In genomic region chr17:35897644-35898573, GRCm38 (mm10) we compare ENCODE assay signal across 8 mouse cellular contexts. TPM values are rescaled to one million over a fixed set of nuclear protein-coding genes. Genes with fewer than 3 reads are reported as not detected.
DNase-seq lines count a peak whose midpoint lies in the region; ATAC-seq and TF ChIP-seq lines count a peak whose summit lies in the region.

No protein-coding gene starts in this region.

- H3K4me2 ChIP-seq in lung, embryonic 14.5 days = peak overlapping the region; percentile 94
- H3K4me2 ChIP-seq in liver, embryonic 12.5 days = peak overlapping the region; percentile 100

- DNase-seq in lung, embryonic 14.5 days = no peak
- no peak for DNase-seq in lung, postnatal 4 days
- DNase-seq in cerebellum, adult 2 months = peak in 1 of 2 experiments; percentile 54
- no peak for DNase-seq in hindbrain, embryonic 10.5 days (ENCODE audit: low spot score)
- peak; percentile 52 for DNase-seq in thymus, postnatal 0 days (ENCODE audit: low spot score)
- no peak for DNase-seq in c-Kit-positive CD71-positive TER-119-positive erythroid progenitor cells, embryonic 14.5 days (ENCODE audit: low spot score)
- DNase-seq in layer of hippocampus, postnatal 25 days (ENCODE audit: extremely low spot score in 1 of 2, low spot score in 1 of 2) = no peak

- ATAC-seq in lung, embryonic 14.5 days (ENCODE audit: insufficient read depth) = peak; percentile 43
- peak; percentile 66 for ATAC-seq in liver, embryonic 12.5 days

- 39% methylated on average over 23 of the region's 23 CpGs for WGBS in lung, embryonic 14.5 days
- 40% methylated on average over 23 of the region's 23 CpGs for WGBS in cerebellum, adult 2 months
- WGBS in hindbrain, embryonic 10.5 days = 45% methylated on average over 23 of the region's 23 CpGs
- 32% methylated on average over 23 of the region's 23 CpGs for WGBS in liver, embryonic 12.5 days (ENCODE audit: insufficient replicate concordance)

- peak overlapping the region; percentile 75; the same call in 1 of the 2 replicates for H3K27ac ChIP-seq in lung, embryonic 14.5 days (ENCODE audit: low read depth)
- H3K27ac ChIP-seq in cerebellum, adult 2 months (ENCODE audit: insufficient read depth, low read length) = peak overlapping the region; percentile 38
- H3K27ac ChIP-seq in hindbrain, embryonic 10.5 days = peak overlapping the region; percentile 98
- peak overlapping the region; percentile 89 for H3K27ac ChIP-seq in liver, embryonic 12.5 days

- H3K9me3 ChIP-seq in lung, embryonic 14.5 days (ENCODE audit: low read depth, low read length) = no peaks in the 10 kb centered on the region
- H3K9me3 ChIP-seq in hindbrain, embryonic 10.5 days = no peaks in the 10 kb centered on the region
- no peaks in the 10 kb centered on the region for H3K9me3 ChIP-seq in liver, embryonic 12.5 days (replicated peaks)

- peak overlapping the region; percentile 79 for H3K4me3 ChIP-seq in lung, embryonic 14.5 days (ENCODE audit: low read depth, low read length)
- H3K4me3 ChIP-seq in cerebellum, adult 2 months (replicated peaks; ENCODE audit: insufficient read depth, low read depth, low read length) = peak overlapping the region; percentile 91
- H3K4me3 ChIP-seq in hindbrain, embryonic 10.5 days = peak overlapping the region; percentile 91
- H3K4me3 ChIP-seq in liver, embryonic 12.5 days = peak overlapping the region; percentile 99

- H3K36me3 ChIP-seq in lung, embryonic 14.5 days (ENCODE audit: insufficient read depth) = peaks cover 48% of the 10 kb centered on the region
- peaks cover 80% of the 10 kb centered on the region for H3K36me3 ChIP-seq in hindbrain, embryonic 10.5 days
- peaks cover 39% of the 10 kb centered on the region for H3K36me3 ChIP-seq in liver, embryonic 12.5 days

- no peaks in the 10 kb centered on the region for H3K27me3 ChIP-seq in lung, embryonic 14.5 days (ENCODE audit: insufficient read depth, low read length)
- no peaks in the 10 kb centered on the region for H3K27me3 ChIP-seq in cerebellum, adult 2 months (ENCODE audit: control insufficient read depth, insufficient read depth, low read length)
- H3K27me3 ChIP-seq in hindbrain, embryonic 10.5 days (ENCODE audit: insufficient read depth, poor library complexity, severe bottlenecking) = no peaks in the 10 kb centered on the region
- H3K27me3 ChIP-seq in liver, embryonic 12.5 days (replicated peaks) = no peaks in the 10 kb centered on the region

- TF ChIP-seq POLR2A in cerebellum, adult 2 months (IDR thresholded peaks at IDR 0.05; ENCODE audit: borderline replicate concordance, insufficient read depth, low read length) = no peak

- no peak for TF ChIP-seq CTCF in lung, embryonic 14.5 days (IDR thresholded peaks at IDR 0.05; ENCODE audit: low read depth)
- no peak for TF ChIP-seq CTCF in cerebellum, adult 2 months (IDR thresholded peaks at IDR 0.05; ENCODE audit: borderline replicate concordance, insufficient read depth, low read depth, low read length)

- no peaks in the 10 kb centered on the region for H3K4me1 ChIP-seq in lung, embryonic 14.5 days (ENCODE audit: insufficient read depth)
- peaks cover 18% of the 10 kb centered on the region for H3K4me1 ChIP-seq in cerebellum, adult 2 months (ENCODE audit: control insufficient read depth, insufficient read depth, low read length)
- peaks cover 31% of the 10 kb centered on the region for H3K4me1 ChIP-seq in hindbrain, embryonic 10.5 days (replicated peaks)
- peaks cover 48% of the 10 kb centered on the region for H3K4me1 ChIP-seq in liver, embryonic 12.5 days

- peak overlapping the region; percentile 80; the same call in 1 of the 2 replicates for H3K9ac ChIP-seq in lung, embryonic 14.5 days
- peak overlapping the region; percentile 97 for H3K9ac ChIP-seq in liver, embryonic 12.5 days

RNA-seq across cellular contexts. Expression of gene 2310061I04Rik, which starts 0.7 kb away (rescaled TPM):
- polyA plus RNA-seq in lung, embryonic 14.5 days (2014; fragmentation: Nextera tagmentation; extraction: Ambion mirVana) = 21.0 and 25.4 TPM in 2 replicates
- 161 and 173 TPM in 2 replicates for polyA plus RNA-seq in cerebellum, adult 2 months (2012; rRNA removed)
- polyA plus RNA-seq in hindbrain, embryonic 10.5 days (2016; fragmentation: Nextera tagmentation; extraction: Ambion mirVana) = 27.7 and 29.7 TPM in 2 replicates
- polyA plus RNA-seq in liver, embryonic 12.5 days (2016; fragmentation: Nextera tagmentation; extraction: Ambion mirVana) = 20.2 and 20.9 TPM in 2 replicates
- 24.5 and 27.1 TPM in 2 replicates for polyA plus RNA-seq in thymus, postnatal 0 days (2015; fragmentation: Nextera tagmentation; extraction: Ambion mirVana)
- total RNA-seq in layer of hippocampus, postnatal 25 days (2021) = 10 to 100 TPM; 59.1 to 65.6 TPM

RNA-seq across cellular contexts. Expression of gene Atat1, which starts 12.0 kb away (rescaled TPM):
- 72.2 and 77.9 TPM in 2 replicates for polyA plus RNA-seq in lung, embryonic 14.5 days (2014; fragmentation: Nextera tagmentation; extraction: Ambion mirVana)
- polyA plus RNA-seq in cerebellum, adult 2 months (2012; rRNA removed) = 80.2 and 81.5 TPM in 2 replicates
- polyA plus RNA-seq in hindbrain, embryonic 10.5 days (2016; fragmentation: Nextera tagmentation; extraction: Ambion mirVana) = 136 and 227 TPM in 2 replicates
- polyA plus RNA-seq in liver, embryonic 12.5 days (2016; fragmentation: Nextera tagmentation; extraction: Ambion mirVana) = 15.0 and 16.8 TPM in 2 replicates
- 16.4 and 17.5 TPM in 2 replicates for polyA plus RNA-seq in thymus, postnatal 0 days (2015; fragmentation: Nextera tagmentation; extraction: Ambion mirVana)
- 10 to 100 TPM; 61.1 to 75.3 TPM for total RNA-seq in layer of hippocampus, postnatal 25 days (2021)

RNA-seq across cellular contexts. Expression of gene Mrps18b, which starts 18.3 kb away (rescaled TPM):
- 84.5 and 89.1 TPM in 2 replicates for polyA plus RNA-seq in lung, embryonic 14.5 days (2014; fragmentation: Nextera tagmentation; extraction: Ambion mirVana)
- polyA plus RNA-seq in cerebellum, adult 2 months (2012; rRNA removed) = 62.5 and 65.1 TPM in 2 replicates
- polyA plus RNA-seq in hindbrain, embryonic 10.5 days (2016; fragmentation: Nextera tagmentation; extraction: Ambion mirVana) = 75.7 and 88.1 TPM in 2 replicates
- 113 and 123 TPM in 2 replicates for polyA plus RNA-seq in liver, embryonic 12.5 days (2016; fragmentation: Nextera tagmentation; extraction: Ambion mirVana)
- polyA plus RNA-seq in thymus, postnatal 0 days (2015; fragmentation: Nextera tagmentation; extraction: Ambion mirVana) = 91.1 and 93.5 TPM in 2 replicates
- 10 to 100 TPM; 34.4 to 35.9 TPM for total RNA-seq in layer of hippocampus, postnatal 25 days (2021)

RNA-seq across cellular contexts. Expression of gene Dhx16, which starts 18.3 kb away (rescaled TPM):
- 40.8 and 42.9 TPM in 2 replicates for polyA plus RNA-seq in lung, embryonic 14.5 days (2014; fragmentation: Nextera tagmentation; extraction: Ambion mirVana)
- 52.2 and 57.4 TPM in 2 replicates for polyA plus RNA-seq in cerebellum, adult 2 months (2012; rRNA removed)
- 53.0 and 58.9 TPM in 2 replicates for polyA plus RNA-seq in hindbrain, embryonic 10.5 days (2016; fragmentation: Nextera tagmentation; extraction: Ambion mirVana)
- polyA plus RNA-seq in liver, embryonic 12.5 days (2016; fragmentation: Nextera tagmentation; extraction: Ambion mirVana) = 50.7 and 52.8 TPM in 2 replicates
- polyA plus RNA-seq in thymus, postnatal 0 days (2015; fragmentation: Nextera tagmentation; extraction: Ambion mirVana) = 48.9 and 50.6 TPM in 2 replicates
- total RNA-seq in layer of hippocampus, postnatal 25 days (2021) = 10 to 100 TPM; 25.5 to 29.9 TPM

RNA-seq across cellular contexts. Expression of gene Ppp1r10, which starts 18.3 kb away (rescaled TPM):
- 36.3 and 38.5 TPM in 2 replicates for polyA plus RNA-seq in lung, embryonic 14.5 days (2014; fragmentation: Nextera tagmentation; extraction: Ambion mirVana)
- polyA plus RNA-seq in cerebellum, adult 2 months (2012; rRNA removed) = 42.3 and 44.9 TPM in 2 replicates
- 59.9 and 64.5 TPM in 2 replicates for polyA plus RNA-seq in hindbrain, embryonic 10.5 days (2016; fragmentation: Nextera tagmentation; extraction: Ambion mirVana)
- polyA plus RNA-seq in liver, embryonic 12.5 days (2016; fragmentation: Nextera tagmentation; extraction: Ambion mirVana) = 29.0 and 32.8 TPM in 2 replicates
- 35.6 and 36.0 TPM in 2 replicates for polyA plus RNA-seq in thymus, postnatal 0 days (2015; fragmentation: Nextera tagmentation; extraction: Ambion mirVana)
- 10 to 100 TPM; 69.9 to 81.9 TPM for total RNA-seq in layer of hippocampus, postnatal 25 days (2021)

Comparison
In these comparisons a context has a peak if more than half of its experiments do, and no peak if none do; other contexts are left out.
1. H3K27ac ChIP-seq: peak in every context shown above with its lines; median percentile 98 in hindbrain, embryonic 10.5 days; 89 in liver, embryonic 12.5 days; 75 in lung, embryonic 14.5 days; 38 in cerebellum, adult 2 months.